Mouse (Mus musculus): Measurements from ENCODE around the gene Ogfod3. TPM values are rescaled to one million over a fixed set of nuclear protein-coding genes. Genes with fewer than 3 reads are reported as not detected.

Gene Ogfod3
- polyA plus RNA-seq, 1 experiment from 2014 or later: 15.2 TPM

DNA sequence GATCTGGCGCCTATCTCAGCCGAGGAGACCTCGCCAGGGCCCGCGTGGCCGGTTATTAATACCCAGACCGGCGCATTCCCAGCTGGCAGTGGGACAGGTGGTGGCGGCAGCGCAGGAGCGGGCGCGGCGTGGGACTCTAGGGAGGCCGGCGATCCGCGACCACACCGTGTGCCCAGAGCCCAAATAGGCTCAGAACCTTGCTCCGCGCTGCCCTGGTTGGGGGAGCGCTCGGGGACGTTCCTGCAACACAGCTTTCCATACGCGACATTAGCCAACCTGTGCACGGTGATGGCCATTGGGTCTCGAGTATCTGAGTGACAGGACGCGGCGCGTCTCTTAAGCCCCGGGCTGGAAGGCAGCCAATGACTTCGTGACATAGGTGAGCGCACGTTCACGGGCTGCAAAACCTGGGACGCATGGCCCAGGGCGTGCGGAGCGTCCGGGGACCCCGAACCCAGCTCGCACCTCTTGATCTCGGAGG is 48.1 kb downstream of the Ogfod3 start:
- ATAC-seq (no peak), DNase-seq (ENCODE audit: low read depth, low spot score) (no peak)
- POLR2A ChIA-PET: no interaction called here
- CTCF ChIA-PET: no interaction called here
- no peak for TF ChIP-seq CTCF (IDR thresholded peaks at IDR 0.05)
- in situ Hi-C loops (cut with MboI; ENCODE audit: low pct_unique_long_range_greater_than_20kb): no loop called here
- peaks cover 11% of the 10 kb centered on the region for H3K27me3 ChIP-seq

GRCm38 (mm10) chr11:121154203-121154602 is 50.3 kb downstream of the Ogfod3 start:
- in situ Hi-C loops (cut with MboI; ENCODE audit: low pct_unique_long_range_greater_than_20kb): no loop called here
- ChIA-PET CTCF (interaction anchor here (1.2 to 1.4 kb wide), 2 partner anchors 13 to 96 kb away, joined by 3 read pairs; no protein-coding TSS in a partner anchor), POLR2A (interaction anchor here (0.8 kb wide), 1 partner anchor 16 kb away, joined by 3 read pairs; no protein-coding TSS in a partner anchor)
- TF ChIP-seq CTCF (IDR thresholded peaks at IDR 0.05): no peak
- DNase-seq (ENCODE audit: low read depth, low spot score) (no peak), ATAC-seq (no peak)
- peaks cover 11% of the 10 kb centered on the region for H3K27me3 ChIP-seq

DNA sequence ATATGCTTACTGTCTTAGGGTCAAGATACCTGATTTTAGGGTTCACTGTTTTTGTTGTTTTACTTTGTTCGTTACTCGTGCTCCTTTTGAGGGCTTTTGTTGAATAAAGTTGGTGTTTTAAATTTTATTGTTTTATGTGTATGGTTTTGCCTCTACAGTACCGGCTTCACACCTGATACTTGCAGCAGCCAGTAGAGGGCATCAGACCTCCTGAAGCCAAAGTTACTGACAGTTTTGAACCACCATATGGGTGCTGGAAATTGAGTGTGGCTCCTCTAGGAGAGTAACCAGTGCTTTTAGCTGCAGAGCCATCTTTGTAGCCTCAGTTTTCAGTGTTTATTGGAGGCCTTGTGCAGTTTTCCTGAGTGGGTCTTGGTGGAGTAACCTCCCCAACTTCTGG is 56.3 kb downstream of the Ogfod3 start:
- H3K27me3 ChIP-seq: no peaks in the 10 kb centered on the region
- DNase-seq (ENCODE audit: low read depth, low spot score) (no peak), ATAC-seq (no peak)
- ChIA-PET CTCF (no interaction called here), POLR2A (no interaction called here)
- TF ChIP-seq CTCF (IDR thresholded peaks at IDR 0.05): no peak
- in situ Hi-C loops (cut with MboI; ENCODE audit: low pct_unique_long_range_greater_than_20kb): no loop called here

GRCm38 (mm10) chr11:121145865-121146264 is 58.6 kb downstream of the Ogfod3 start, which contains the start of gene Tex19.1:
Tex19.1 (plus strand) TSS chr11:121146143.
- TF ChIP-seq CTCF (IDR thresholded peaks at IDR 0.05): peak; percentile 5
- ChIA-PET POLR2A (no interaction called here), CTCF (interaction anchor here (1.3 kb wide), 1 partner anchor 88 kb away, joined by 3 read pairs; no protein-coding TSS in a partner anchor)
- ATAC-seq (no peak), DNase-seq (ENCODE audit: low read depth, low spot score) (no peak)
- in situ Hi-C loops (cut with MboI; ENCODE audit: low pct_unique_long_range_greater_than_20kb): no loop called here
- H3K27me3 ChIP-seq: no peaks in the 10 kb centered on the region

DNA sequence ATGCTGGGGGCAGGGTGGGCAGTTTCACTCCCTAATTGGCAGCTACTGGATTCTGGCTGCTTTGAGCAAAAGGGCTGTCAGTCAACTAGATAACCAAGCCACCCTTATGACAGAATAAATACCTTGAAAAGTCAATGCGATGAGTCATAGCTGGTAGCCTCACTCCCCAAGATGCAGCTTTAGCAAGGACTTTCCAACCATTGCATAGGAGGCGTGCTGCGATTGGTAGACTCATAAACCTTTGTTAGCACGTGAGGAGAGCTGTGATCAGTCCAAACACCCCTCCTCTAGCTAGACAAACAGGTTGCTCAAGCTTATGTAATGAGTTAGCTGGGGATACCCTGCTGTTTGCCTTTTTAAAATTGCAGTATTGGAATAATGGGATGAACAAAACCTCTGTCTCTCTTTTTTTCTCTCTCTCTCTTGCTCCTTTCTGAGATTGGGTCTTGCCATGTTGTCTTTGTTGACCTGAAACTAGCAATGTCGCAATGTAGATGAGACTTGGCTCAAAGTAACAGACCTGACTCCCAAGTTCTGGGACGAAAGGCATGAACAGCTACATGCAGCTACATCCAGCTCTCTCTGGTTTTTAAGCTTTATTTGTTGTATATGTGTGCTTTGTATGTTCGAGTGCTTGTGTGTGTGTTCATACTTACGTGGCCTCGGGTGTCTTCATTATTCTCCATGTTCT is 61.0 kb downstream of the Ogfod3 start:
- in situ Hi-C loops (cut with MboI; ENCODE audit: low pct_unique_long_range_greater_than_20kb): no loop called here
- ATAC-seq: no peak
- POLR2A ChIA-PET: no interaction called here
- TF ChIP-seq CTCF (IDR thresholded peaks at IDR 0.05): no peak
- H3K27me3 ChIP-seq: no peaks in the 10 kb centered on the region
- DNase-seq (ENCODE audit: low read depth, low spot score): no peak
- CTCF ChIA-PET: no interaction called here

DNA sequence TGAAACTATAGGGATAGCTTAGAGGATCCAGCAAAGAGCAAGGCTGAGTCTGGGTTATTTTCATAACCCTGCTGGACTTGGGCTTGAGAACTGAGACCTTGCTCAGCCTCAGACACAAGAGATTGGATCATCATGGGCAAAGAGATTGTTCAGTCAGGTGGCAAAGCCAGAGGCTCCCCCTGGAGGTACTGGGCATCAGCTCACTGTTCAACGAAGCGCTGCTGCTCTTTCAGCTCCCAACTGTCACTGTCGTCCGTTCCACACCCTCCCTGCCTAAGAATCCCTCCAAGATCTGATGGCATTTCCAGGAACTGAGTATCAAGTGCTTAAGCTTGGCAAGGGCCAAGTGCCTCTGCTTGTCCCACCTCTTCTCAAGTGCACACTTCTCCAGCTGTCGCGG is 65.8 kb downstream of the Ogfod3 start:
- ChIA-PET POLR2A (no interaction called here), CTCF (interaction anchor here (2.0 kb wide), 1 partner anchor 12 kb away, joined by 4 read pairs; no protein-coding TSS in a partner anchor)
- DNase-seq (ENCODE audit: low read depth, low spot score) (no peak), ATAC-seq (no peak)
- peaks cover 22% of the 10 kb centered on the region for H3K27me3 ChIP-seq
- TF ChIP-seq CTCF (IDR thresholded peaks at IDR 0.05): peak; percentile 7
- in situ Hi-C loops (cut with MboI; ENCODE audit: low pct_unique_long_range_greater_than_20kb): no loop called here

GRCm38 (mm10) chr11:121137682-121138081 is 66.8 kb downstream of the Ogfod3 start:
- H3K27me3 ChIP-seq: peaks cover 29% of the 10 kb centered on the region
- TF ChIP-seq CTCF (IDR thresholded peaks at IDR 0.05): no peak
- DNase-seq (ENCODE audit: low read depth, low spot score) (no peak), ATAC-seq (no peak)
- POLR2A ChIA-PET: no interaction called here
- in situ Hi-C loops (cut with MboI; ENCODE audit: low pct_unique_long_range_greater_than_20kb): no loop called here
- CTCF ChIA-PET: no interaction called here

DNA sequence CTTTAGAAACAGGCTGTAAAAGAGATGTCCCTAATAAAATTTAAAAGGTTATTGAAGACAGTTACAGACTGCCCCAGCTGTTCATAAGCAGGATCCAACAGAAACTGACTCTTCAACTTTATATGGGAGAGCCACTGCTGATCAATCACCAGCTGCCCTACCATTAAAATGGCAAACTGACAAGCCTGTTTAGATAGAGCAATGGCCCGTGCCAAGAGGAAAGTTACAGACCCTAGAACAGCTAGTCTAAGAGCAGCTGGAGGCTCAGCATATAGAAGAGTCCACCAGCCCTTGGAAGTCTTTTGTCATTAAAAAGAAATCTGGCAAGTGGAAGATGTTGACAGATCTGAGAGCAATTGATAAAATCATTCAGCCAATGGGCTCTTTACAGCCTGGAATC is 69.9 kb downstream of the Ogfod3 start:
- TF ChIP-seq CTCF (IDR thresholded peaks at IDR 0.05): no peak
- POLR2A ChIA-PET: no interaction called here

DNA sequence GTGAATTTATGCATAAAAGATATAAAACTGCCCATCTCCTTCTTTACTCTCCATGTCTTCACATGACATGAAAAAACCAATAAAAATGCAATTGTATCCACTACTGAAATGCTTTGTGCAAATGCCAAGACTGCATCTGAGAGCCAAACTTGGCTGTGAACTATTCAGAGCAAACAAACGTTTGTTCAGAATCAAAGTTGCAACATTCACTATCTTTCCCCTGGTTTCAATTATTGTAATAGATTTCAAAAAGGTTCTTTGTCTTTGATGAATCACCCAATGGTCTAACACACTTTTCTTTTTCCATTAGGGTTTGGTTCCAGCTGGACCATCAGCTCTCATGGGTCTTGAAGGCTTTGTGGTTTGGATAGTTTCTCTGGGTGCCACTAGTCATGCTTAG is 74.9 kb downstream of the Ogfod3 start:
- ATAC-seq (no peak), DNase-seq (ENCODE audit: low read depth, low spot score) (no peak)
- CTCF ChIA-PET: interaction anchor here (2.2 kb wide), 1 partner anchor 11 kb away, joined by 7 read pairs; no protein-coding TSS in a partner anchor
- POLR2A ChIA-PET: no interaction called here
- peaks cover 44% of the 10 kb centered on the region for H3K27me3 ChIP-seq
- in situ Hi-C loops (cut with MboI; ENCODE audit: low pct_unique_long_range_greater_than_20kb): loop anchor here (5.0 to 10.0 kb wide), 2 partner anchors 67 to 225 kb away; partner anchors contain the start of gene Sectm1b
- TF ChIP-seq CTCF (IDR thresholded peaks at IDR 0.05): no peak

More for the DNA sequence above, 69.9 kb downstream of the Ogfod3 start:
- in situ Hi-C loops (cut with MboI; ENCODE audit: low pct_unique_long_range_greater_than_20kb): loop anchor here (5.0 kb wide), 1 partner anchor 72 kb away; the partner anchor contains the start of gene Sectm1b
- peaks cover 50% of the 10 kb centered on the region for H3K27me3 ChIP-seq
- CTCF ChIA-PET: no interaction called here
- no peak for DNase-seq (ENCODE audit: low read depth, low spot score)
- ATAC-seq: no peak

Other genes with a start within 250 kb of the Ogfod3 start
- gene Csnk1d, start 213.4 kb downstream of the Ogfod3 start, polyA plus RNA-seq (2021): 144 TPM
- gene Cd7, start 165.3 kb downstream of the Ogfod3 start, polyA plus RNA-seq (2021): not detected
- gene Sectm1b, start 141.1 kb downstream of the Ogfod3 start, polyA plus RNA-seq (2021): 1.9 TPM
- gene Sectm1a, start 123.5 kb downstream of the Ogfod3 start, polyA plus RNA-seq (2021): 0.13 TPM
- not detected for gene Tex19.2, start 86.0 kb downstream of the Ogfod3 start, polyA plus RNA-seq (2021)
- not detected for gene Tex19.1, start 58.6 kb downstream of the Ogfod3 start, polyA plus RNA-seq (2021)
- gene Uts2r, start 44.4 kb downstream of the Ogfod3 start, polyA plus RNA-seq (2021): not detected
- gene Hexdc, start 278 bp downstream of the Ogfod3 start, polyA plus RNA-seq (2021): 16.5 TPM
- 33.3 TPM for gene Cybc1, start 24.6 kb upstream of the Ogfod3 start, polyA plus RNA-seq (2021)
- gene Narf, start 32.5 kb upstream of the Ogfod3 start, polyA plus RNA-seq (2021): 26.3 TPM
- 50.5 TPM for gene Foxk2, start 55.3 kb upstream of the Ogfod3 start, polyA plus RNA-seq (2021)
- gene Wdr45b, start 149.7 kb upstream of the Ogfod3 start, polyA plus RNA-seq (2021): 74.1 TPM
- gene Rab40b, start 183.5 kb upstream of the Ogfod3 start, polyA plus RNA-seq (2021): 0.55 TPM
- 13.3 TPM for gene Fn3krp, start 216.7 kb upstream of the Ogfod3 start, polyA plus RNA-seq (2021)
- 5.5 TPM for gene Fn3k, start 230.2 kb upstream of the Ogfod3 start, polyA plus RNA-seq (2021)
- gene Tbcd, start 247.2 kb upstream of the Ogfod3 start, polyA plus RNA-seq (2021): 57.5 TPM

Data from Patski (cell line).